Mouse (Mus musculus) bone marrow macrophage, adult 2 months (primary cell): ENCODE results near the gene 2310022A10Rik.

Experiments used
- CTCF ChIP-seq: IDR thresholded peaks from 2 replicates; pipeline ENCODE4 v1.5.1; 2012; ENCODE audit warnings: low read depth, mild to moderate bottlenecking, low read length, moderate library complexity
- POLR2A ChIP-seq: IDR thresholded peaks from 2 replicates; pipeline ENCODE4 v1.6.1; 2012; ENCODE audit warnings: mild to moderate bottlenecking, low read depth, low read length, borderline replicate concordance

DNA sequence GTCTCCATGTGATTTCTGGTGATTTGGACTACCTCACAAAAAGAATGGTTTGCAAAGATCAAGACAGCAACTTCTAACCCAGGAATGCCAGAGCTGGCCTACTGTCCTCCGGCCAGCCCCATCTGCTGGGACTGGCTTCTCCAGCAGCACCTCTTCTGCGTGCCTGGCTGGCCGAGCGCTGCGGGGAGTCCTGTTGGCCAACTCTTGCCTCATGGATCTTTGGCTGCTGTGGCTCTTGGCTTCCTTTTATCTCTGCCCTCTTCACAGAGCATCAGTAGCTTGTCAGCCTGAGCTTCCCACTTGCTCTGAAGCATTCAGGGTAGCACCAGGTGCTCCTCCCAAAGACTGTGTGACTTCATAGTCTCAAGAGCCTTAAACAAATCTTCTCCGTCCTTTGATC lies 75.2 kb downstream of the 2310022A10Rik start:
- TF ChIP-seq CTCF (no peak), POLR2A (no peak)
